Mouse (Mus musculus) brain, embryonic 14.5 days (tissue): ENCODE results near the gene Mcm6. TPM values are rescaled to one million over a fixed set of nuclear protein-coding genes. Genes with fewer than 3 reads are reported as not detected.

Source experiments
- DNase-seq: peaks from one replicate; pipeline ENCODE4 v3.0.0-alpha.2; 2011; ENCODE audit warnings: low read depth
- CTCF ChIP-seq: fragments of 200-500 bp; IDR thresholded peaks from 2 replicates; pipeline ENCODE4 v1.5.1; 2012; ENCODE audit warnings: inconsistent platforms, mild to moderate bottlenecking, moderate library complexity, borderline replicate concordance; ENCODE audit not compliant: insufficient read depth, insufficient read length; ENCODE audit errors: extremely low read depth
- POLR2A ChIP-seq: fragments of 200-500 bp; IDR thresholded peaks from 2 replicates; pipeline ENCODE4 v1.6.1; 2012; ENCODE audit warnings: mild to moderate bottlenecking, inconsistent platforms, borderline replicate concordance; ENCODE audit not compliant: poor library complexity, insufficient read depth, insufficient read length, severe bottlenecking; ENCODE audit errors: extremely low read depth
- polyA plus RNA-seq: library from polyadenylated mRNA; depleted of rRNA; stranded (reverse); fragments of >200 nt; gene quantifications from 2 replicates; pipeline ENCODE4 v1.2.3, GENCODE M21; 2012; rRNA removed

The Mcm6 gene
- polyA plus RNA-seq, 1 experiment, result 60.3 TPM

- TF ChIP-seq POLR2A (no peak), CTCF (peak; percentile 5; the same call in 1 of the 2 replicates)
- DNase-seq, result peak; percentile 20
These were observed 50.4 kb downstream of the Mcm6 start for GRCm38 (mm10) chr1:128309043-128309442.

GRCm38 (mm10) chr1:128303900-128304299 lies 55.6 kb downstream of the Mcm6 start:
- TF ChIP-seq CTCF (no peak), POLR2A (no peak)
- peak; percentile 88 for DNase-seq

- DNase-seq, result peak; percentile 53
- TF ChIP-seq CTCF, result no peak
These were observed 63.5 kb downstream of the Mcm6 start for GRCm38 (mm10) chr1:128295717-128296528.

- DNase-seq, result peak; percentile 24
- no peak for TF ChIP-seq POLR2A
These were observed 64.2 kb downstream of the Mcm6 start for GRCm38 (mm10) chr1:128295296-128295695.

- DNase-seq, result no peak
- TF ChIP-seq POLR2A, result no peak
These were observed 65.9 kb downstream of the Mcm6 start for GRCm38 (mm10) chr1:128293524-128293923.

- DNase-seq, result peak; percentile 40
- TF ChIP-seq CTCF (no peak), POLR2A (no peak)
These were observed 69.2 kb downstream of the Mcm6 start for GRCm38 (mm10) chr1:128290295-128290694.

- TF ChIP-seq CTCF, result no peak
- TF ChIP-seq POLR2A, result no peak
These were observed 74.3 kb downstream of the Mcm6 start for GRCm38 (mm10) chr1:128285136-128285535.

GRCm38 (mm10) chr1:128284157-128284690 lies 75.2 kb downstream of the Mcm6 start:
- no peak for TF ChIP-seq CTCF
- TF ChIP-seq POLR2A, result no peak
- no peak for DNase-seq

More at GRCm38 (mm10) chr1:128285136-128285535, 74.3 kb downstream of the Mcm6 start:
- peak; percentile 56 for DNase-seq

GRCm38 (mm10) chr1:128282924-128283323 lies 76.5 kb downstream of the Mcm6 start:
- no peak for TF ChIP-seq POLR2A
- no peak for TF ChIP-seq CTCF
- DNase-seq, result no peak

GRCm38 (mm10) chr1:128281753-128282152 lies 77.7 kb downstream of the Mcm6 start:
- TF ChIP-seq CTCF (no peak), POLR2A (no peak)
- no peak for DNase-seq

Other genes with a start within 250 kb of the Mcm6 start
- gene Ubxn4, start 115.7 kb downstream of the Mcm6 start, polyA plus RNA-seq, result 46.6 and 51.6 TPM in 2 replicates
- gene Lct, start 31.3 kb downstream of the Mcm6 start, polyA plus RNA-seq, result 0.21 and 0.25 TPM in 2 replicates
- gene Dars, start 57.7 kb upstream of the Mcm6 start, polyA plus RNA-seq, result 47.7 and 55.3 TPM in 2 replicates
- 96.9 and 115 TPM in 2 replicates for gene Cxcr4, start 232.6 kb upstream of the Mcm6 start, polyA plus RNA-seq